ENCODE assay signal across 7 mouse cellular contexts in genomic region chr5:105793548-105793940, GRCm38 (mm10).
DNase-seq lines count a peak whose midpoint lies in the region; ATAC-seq and TF ChIP-seq lines count a peak whose summit lies in the region.

No protein-coding gene starts in this region.

- no peak for DNase-seq in lung, embryonic 14.5 days
- no peak for DNase-seq in lung, adult 18-20 months
- no peak for DNase-seq in layer of hippocampus, adult 9-11 months
- DNase-seq in B cell, adult 2 months = no peak

- no peak for TF ChIP-seq CTCF in lung, embryonic 14.5 days (IDR thresholded peaks at IDR 0.05; ENCODE audit: low read depth)
- TF ChIP-seq CTCF in small intestine, adult 2 months (IDR thresholded peaks at IDR 0.05; ENCODE audit: extremely low read depth, insufficient read length, insufficient replicate concordance, low read depth, low read length) = no peak

- H3K27ac ChIP-seq in lung, embryonic 14.5 days (ENCODE audit: low read depth) = peak overlapping the region; percentile 79
- H3K27ac ChIP-seq in embryonic facial prominence, embryonic 15.5 days (replicated peaks) = peak overlapping the region; percentile 39
- H3K27ac ChIP-seq in hindbrain, embryonic 15.5 days (replicated peaks) = peak overlapping the region; percentile 63; the same call in 1 of the 2 replicates
- H3K27ac ChIP-seq in small intestine, adult 2 months (ENCODE audit: insufficient read depth, low read depth, low read length) = 0 out of 2 replicates have a peak overlapping the region, but pooled peaks have one; percentile 4

- no peaks in the 10 kb centered on the region for H3K27me3 ChIP-seq in lung, embryonic 14.5 days (ENCODE audit: insufficient read depth, low read length)
- H3K27me3 ChIP-seq in embryonic facial prominence, embryonic 15.5 days = no peaks in the 10 kb centered on the region
- H3K27me3 ChIP-seq in hindbrain, embryonic 15.5 days = no peaks in the 10 kb centered on the region
- no peaks in the 10 kb centered on the region for H3K27me3 ChIP-seq in small intestine, adult 2 months (ENCODE audit: control insufficient read depth, insufficient read depth, low read length)

- H3K4me3 ChIP-seq in lung, embryonic 14.5 days (ENCODE audit: low read depth, low read length) = no peak overlapping the region
- no peak overlapping the region for H3K4me3 ChIP-seq in embryonic facial prominence, embryonic 15.5 days (replicated peaks)
- no peak overlapping the region for H3K4me3 ChIP-seq in hindbrain, embryonic 15.5 days
- H3K4me3 ChIP-seq in small intestine, adult 2 months (ENCODE audit: low read depth, low read length) = no peak overlapping the region

- H3K9ac ChIP-seq in lung, embryonic 14.5 days = no peak overlapping the region
- no peak overlapping the region for H3K9ac ChIP-seq in embryonic facial prominence, embryonic 15.5 days
- H3K9ac ChIP-seq in hindbrain, embryonic 15.5 days = no peak overlapping the region

- H3K4me2 ChIP-seq in lung, embryonic 14.5 days = no peak overlapping the region
- 0 out of 2 replicates have a peak overlapping the region, but pooled peaks have one; percentile 2 for H3K4me2 ChIP-seq in embryonic facial prominence, embryonic 15.5 days (replicated peaks)
- H3K4me2 ChIP-seq in hindbrain, embryonic 15.5 days = no peak overlapping the region

- WGBS in lung, embryonic 14.5 days = 49% methylated on average over 5 of the region's 5 CpGs
- WGBS in embryonic facial prominence, embryonic 15.5 days = 38% methylated on average over 5 of the region's 5 CpGs
- 50% methylated on average over 5 of the region's 5 CpGs for WGBS in hindbrain, embryonic 15.5 days
- 80% methylated on average over 5 of the region's 5 CpGs for WGBS in small intestine, adult 2 months

- no peak for TF ChIP-seq POLR2A in small intestine, adult 2 months (IDR thresholded peaks at IDR 0.05; ENCODE audit: low read depth, low read length)

- H3K36me3 ChIP-seq in lung, embryonic 14.5 days (ENCODE audit: insufficient read depth) = no peaks in the 10 kb centered on the region
- H3K36me3 ChIP-seq in embryonic facial prominence, embryonic 15.5 days = no peaks in the 10 kb centered on the region
- no peaks in the 10 kb centered on the region for H3K36me3 ChIP-seq in hindbrain, embryonic 15.5 days
- H3K36me3 ChIP-seq in small intestine, adult 2 months (ENCODE audit: control insufficient read depth, insufficient read depth, low read length) = no peaks in the 10 kb centered on the region

- ATAC-seq in lung, embryonic 14.5 days (ENCODE audit: insufficient read depth) = no peak
- ATAC-seq in embryonic facial prominence, embryonic 15.5 days (ENCODE audit: insufficient number of reproducible peaks, low FRiP score, low TSS enrichment, low read depth) = no peak
- no peak for ATAC-seq in hindbrain, embryonic 15.5 days (ENCODE audit: low FRiP score, low read depth)

- peaks cover 29% of the 10 kb centered on the region for H3K4me1 ChIP-seq in lung, embryonic 14.5 days (ENCODE audit: insufficient read depth)
- peaks cover 15% of the 10 kb centered on the region for H3K4me1 ChIP-seq in embryonic facial prominence, embryonic 15.5 days
- H3K4me1 ChIP-seq in hindbrain, embryonic 15.5 days (replicated peaks) = peaks cover 25% of the 10 kb centered on the region
- peaks cover 21% of the 10 kb centered on the region for H3K4me1 ChIP-seq in small intestine, adult 2 months (ENCODE audit: control insufficient read depth, insufficient read depth, insufficient read length, low read length)

- no peaks in the 10 kb centered on the region for H3K9me3 ChIP-seq in lung, embryonic 14.5 days (ENCODE audit: low read depth, low read length)
- H3K9me3 ChIP-seq in embryonic facial prominence, embryonic 15.5 days (replicated peaks) = no peaks in the 10 kb centered on the region
- H3K9me3 ChIP-seq in hindbrain, embryonic 15.5 days = no peaks in the 10 kb centered on the region

Comparison
In these comparisons a context has a peak if more than half of its experiments do, and no peak if none do; other contexts are left out.
1. H3K27ac ChIP-seq: peak in every context shown above with its lines; median percentile 79 in lung, embryonic 14.5 days; 63 in hindbrain, embryonic 15.5 days; 39 in embryonic facial prominence, embryonic 15.5 days; 4 in small intestine, adult 2 months.